Mouse (Mus musculus) cerebellum, adult 11-12 months (tissue): Measurements from ENCODE around the gene Atoh7.

Experiments
- DNase-seq: peaks from one replicate; pipeline ENCODE4 v3.0.0; 2022

Gene Atoh7

DNA sequence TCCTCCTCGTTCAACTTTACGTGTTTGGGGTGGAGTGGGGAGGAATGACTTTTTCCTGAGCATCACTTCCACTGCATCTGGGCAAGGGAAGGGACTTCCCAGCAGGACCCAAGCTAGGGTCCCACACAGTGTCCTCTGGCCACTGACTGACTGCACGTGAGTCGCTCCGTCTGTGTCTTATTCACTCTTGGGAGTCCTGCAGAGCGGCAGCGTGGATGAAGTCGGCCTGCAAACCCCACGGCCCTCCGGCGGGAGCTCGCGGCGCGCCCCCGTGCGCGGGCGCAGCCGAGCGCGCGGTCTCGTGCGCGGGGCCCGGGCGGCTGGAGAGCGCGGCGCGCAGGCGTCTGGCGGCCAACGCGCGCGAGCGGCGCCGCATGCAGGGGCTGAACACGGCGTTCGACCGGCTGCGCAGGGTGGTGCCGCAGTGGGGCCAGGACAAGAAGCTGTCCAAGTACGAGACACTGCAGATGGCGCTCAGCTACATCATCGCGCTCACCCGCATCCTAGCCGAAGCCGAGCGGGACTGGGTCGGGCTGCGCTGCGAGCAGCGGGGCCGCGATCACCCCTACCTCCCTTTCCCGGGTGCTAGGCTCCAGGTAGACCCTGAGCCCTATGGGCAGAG lies 601 bp downstream of the Atoh7 start:
- peak; percentile 93 for DNase-seq

DNA sequence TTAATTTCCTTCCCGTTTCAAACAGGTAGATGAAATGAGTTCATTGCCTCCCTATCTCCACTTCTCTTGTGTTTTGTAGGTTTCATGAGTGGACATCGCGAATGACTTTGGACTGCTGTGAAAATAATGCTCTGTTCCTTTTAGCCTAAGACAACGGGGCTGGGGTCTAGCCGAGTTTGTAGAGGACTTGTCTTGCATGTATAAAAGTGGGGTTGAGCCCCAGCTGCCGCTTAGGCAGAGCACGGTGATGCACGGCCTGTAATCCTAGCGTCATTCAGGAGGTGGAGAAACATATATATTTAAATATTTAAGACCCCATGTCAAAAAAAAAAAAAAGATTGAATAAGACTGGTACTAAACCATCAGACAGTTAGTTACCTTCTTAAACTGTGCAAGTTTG lies 1.2 kb downstream of the Atoh7 start:
- no peak for DNase-seq

DNA sequence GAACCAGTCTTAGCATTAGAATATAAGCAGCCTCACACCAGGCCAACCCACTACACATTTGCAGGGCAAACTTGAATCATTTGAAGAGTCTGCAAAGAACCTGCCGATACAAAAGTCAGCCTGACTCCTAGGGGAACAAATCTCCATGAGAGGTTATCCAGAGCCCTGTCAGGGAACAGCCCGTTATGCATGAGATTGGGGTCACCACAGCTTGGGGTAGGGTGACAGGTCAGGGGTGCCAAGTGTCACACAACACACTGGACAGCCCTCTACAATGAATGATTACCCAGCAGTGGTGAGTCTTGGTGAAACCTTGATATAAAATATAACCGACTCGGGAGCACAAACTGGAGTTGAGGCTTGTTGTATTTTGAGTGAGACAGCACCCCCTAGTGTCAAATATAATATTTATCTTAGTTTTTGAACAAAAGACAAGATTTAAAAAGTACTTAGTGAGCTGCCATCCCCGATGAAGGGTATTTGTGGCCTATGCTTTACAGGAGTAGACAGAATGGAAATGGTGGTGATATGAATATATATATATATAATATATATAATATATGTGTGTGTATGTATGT lies 13.7 kb downstream of the Atoh7 start:
- no peak for DNase-seq

DNA sequence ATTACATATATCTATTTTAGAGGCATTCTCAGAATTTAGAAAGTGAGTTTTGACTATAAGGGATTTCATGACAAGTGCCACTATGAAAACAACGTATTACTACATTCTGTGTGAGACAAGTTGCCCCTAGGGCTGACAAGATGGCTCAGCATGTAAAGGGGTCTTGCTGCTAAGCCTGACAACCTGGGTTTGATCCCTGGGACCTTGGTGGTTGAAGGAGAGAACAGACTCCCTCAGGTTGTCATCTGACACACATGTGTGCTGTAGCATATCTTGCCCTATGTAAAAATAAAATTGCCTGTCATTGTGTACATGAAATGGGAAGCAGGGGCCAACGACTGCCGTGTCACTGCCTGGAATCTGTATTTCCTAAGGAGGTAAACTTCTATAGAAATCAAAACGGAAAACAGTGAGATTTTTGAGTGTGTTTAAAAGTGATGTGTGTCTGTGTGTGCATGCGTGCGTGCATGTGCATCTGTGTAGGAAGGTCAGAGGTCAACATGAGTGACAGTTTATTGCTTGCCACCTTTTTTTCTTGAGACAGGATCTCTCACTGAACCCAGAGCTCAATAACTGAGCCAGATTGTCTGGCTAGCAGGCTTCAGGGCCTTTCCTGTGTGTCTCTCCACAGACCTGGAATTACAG lies 14.4 kb downstream of the Atoh7 start:
- DNase-seq = no peak

DNA sequence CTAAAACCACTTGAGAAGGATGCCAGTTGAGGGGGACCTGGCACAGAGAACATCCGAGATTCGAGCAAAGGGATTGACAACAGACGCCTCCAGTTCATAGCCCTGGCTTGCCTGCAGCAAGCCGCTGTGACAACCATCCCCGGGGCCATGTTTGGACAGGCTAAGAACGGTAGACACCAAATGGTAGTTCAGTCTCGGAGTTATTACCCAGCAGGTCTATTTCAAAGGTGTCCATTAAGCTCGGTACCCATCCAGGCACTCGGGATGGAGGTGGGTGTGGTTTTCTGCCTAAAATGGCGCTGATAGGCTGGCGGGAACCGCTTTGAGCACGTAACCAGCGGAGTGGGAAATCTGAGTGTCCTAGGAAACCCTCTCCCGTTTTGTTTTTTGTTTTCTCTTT lies 16.4 kb downstream of the Atoh7 start:
- DNase-seq = no peak

DNA sequence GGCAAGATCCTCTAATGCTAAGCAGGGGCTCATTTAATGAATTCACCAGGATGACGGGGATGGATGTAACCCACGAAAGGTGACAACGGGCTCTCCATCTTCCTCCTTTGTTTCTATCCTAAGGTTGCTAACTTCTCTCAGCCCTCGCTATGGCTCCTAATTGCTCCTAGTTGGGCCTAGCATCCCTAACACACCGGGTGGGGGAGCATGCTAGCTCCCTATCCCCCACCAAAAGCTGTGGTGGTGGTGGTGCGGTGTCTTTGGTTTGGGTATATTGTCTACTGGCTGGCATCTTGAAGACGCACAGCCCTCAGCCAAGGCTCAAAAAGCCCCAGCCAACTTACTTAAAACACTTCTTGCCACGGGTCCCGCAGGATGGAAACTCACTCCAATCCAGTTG lies 16.9 kb downstream of the Atoh7 start:
- DNase-seq = no peak

DNA sequence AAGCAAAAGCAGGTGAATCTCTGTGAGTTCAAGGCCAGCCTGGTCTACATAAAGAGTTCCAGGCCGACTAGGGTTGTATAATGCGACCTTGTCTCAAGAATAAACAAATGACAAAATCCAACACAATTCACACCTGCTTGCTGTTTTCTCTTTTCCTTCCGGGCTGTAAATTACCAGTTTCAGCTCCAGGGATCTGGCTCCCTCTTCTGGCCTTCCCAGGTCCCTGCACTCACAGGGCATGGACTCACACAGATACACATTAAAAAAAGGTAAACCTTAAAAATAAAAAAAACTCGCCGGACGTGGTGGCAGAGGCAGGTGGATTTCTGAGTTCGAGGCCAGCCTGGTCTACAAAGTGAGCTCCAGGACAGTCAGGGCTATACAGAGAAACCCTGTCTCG lies 18.1 kb downstream of the Atoh7 start:
- no peak for DNase-seq

DNA sequence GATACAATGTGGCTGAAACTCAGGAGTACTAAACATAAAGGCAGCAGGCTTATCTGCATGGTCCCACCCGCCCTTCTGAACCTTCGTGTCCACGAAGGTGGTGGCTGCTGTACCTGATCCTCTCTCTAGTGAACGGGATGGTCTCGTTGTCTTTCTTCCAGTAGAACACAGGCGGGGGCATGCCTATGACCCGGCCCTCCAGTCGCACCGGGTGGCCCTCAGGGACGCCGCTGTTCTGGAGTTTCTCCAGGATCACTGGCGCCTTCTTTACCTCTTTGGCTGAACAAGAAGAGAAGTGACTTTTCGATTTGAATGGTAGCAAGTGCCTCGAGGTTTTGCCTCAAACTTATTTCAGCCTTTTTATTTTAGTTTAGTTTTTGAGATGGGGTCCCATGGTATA lies 20.5 kb downstream of the Atoh7 start:
- DNase-seq = no peak

DNA sequence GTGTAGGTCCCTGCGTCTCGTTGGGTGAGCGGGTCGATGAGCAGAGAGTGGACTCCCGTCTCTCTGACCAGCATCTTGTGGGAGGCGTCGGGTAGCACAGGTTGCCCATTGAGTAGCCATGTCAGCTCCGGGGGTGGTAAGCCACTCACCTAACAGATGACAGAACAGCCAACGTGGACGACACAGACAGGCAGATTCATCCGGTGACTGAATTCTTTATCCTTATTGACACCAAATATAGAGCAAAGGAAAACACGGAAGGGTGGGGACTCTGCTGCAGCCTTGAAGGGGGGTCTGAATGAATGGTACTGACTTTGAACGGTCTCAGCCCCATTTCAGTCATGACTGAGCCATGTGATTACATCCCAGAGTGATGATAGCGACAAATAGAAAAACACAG lies 22.5 kb downstream of the Atoh7 start:
- DNase-seq = no peak

DNA sequence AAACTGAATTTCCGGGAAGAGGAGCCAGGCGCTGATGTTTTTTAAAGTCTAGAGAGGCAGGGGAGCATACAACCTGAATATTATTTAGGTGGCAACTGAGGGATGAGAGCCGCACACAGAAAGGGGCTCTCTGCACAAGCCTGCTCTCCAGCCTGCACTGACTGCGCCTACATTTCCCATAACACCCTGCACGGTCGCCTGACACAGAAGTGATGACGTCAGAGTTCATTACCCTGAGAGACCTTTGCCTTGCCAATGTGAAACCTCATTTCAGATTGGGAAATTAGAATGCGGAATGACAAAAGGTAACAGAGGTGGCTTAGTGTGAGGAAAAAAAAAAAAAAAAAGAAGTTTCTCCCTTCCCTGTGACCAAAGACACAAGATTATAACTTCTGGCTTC lies 23.1 kb downstream of the Atoh7 start:
- no peak for DNase-seq

DNA sequence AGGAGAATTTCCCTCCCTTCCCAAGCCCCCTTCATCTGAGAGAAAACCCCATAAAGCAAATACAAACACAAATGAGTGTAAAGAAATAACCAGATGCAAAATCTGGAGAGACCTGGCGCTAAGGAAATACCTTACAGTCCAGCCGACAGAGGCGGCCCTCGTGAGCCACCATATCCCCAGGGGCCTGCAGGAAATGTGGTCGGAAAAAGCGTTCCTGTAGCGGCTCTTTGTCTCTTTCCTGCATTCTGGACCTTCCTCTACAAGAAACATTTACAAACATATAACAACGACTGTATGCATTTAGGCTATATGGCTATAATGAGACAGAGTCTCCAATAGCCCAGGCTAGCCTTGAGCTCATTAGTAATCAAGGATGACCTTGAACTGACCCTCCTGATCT lies 23.7 kb downstream of the Atoh7 start:
- DNase-seq = no peak

DNA sequence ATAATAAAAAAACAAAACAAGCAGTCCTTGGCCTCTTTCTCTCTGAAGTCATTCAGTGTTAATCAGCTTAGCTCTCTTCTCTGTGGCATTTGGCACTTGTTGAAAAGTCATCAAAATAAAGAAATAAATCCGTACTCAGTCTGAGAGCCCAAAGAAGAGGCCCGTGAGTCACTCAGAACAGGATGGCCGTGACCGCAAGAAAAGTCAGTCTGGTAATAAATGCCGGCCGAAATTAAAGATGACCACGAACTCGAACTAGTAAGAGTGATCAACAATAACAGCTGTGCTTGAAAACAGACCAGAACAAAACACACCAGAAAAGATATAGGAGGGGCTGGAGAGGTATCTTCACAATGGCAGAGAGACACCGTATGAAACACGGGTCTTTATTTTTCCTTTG lies 24.6 kb downstream of the Atoh7 start:
- DNase-seq = no peak

DNA sequence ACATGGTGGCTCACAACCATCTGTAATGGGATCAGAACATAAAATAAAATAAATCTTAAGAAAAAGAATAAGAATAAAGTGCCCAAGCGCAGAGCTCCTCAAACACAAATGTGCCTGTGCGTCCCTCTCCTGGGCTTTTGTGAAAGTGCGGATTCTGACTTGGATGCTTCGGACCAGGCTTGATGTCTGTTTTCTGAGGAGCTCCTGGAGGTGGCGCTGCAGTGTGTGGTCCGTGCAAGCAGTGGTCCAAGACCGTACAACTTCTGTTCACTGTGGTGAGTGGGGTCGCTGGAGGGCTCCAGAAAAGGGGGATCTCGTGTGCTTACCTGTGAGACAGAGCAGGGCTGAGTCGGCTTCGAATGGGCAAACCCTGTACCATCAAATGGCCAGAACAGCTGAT lies 25.9 kb downstream of the Atoh7 start:
- no peak for DNase-seq

DNA sequence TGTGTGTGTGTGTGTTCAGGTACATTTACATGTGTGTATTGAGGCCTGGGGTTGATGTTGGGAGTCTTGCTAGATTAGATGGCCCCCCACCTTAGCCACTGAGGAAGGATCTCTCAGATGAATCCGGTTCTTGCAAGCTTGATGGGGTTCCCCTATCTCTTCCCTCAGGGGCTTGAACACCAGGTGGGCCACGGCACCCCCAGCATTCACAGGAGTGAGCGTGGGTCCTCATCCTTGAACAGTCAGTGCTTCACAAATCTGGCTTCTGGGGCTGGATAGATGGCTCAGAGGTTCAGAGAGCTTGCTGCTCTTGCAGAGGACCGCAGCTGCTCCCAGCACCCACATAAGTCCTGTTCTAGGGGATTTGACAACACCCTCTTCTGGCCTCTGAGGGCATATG lies 26.7 kb downstream of the Atoh7 start:
- no peak for DNase-seq

DNA sequence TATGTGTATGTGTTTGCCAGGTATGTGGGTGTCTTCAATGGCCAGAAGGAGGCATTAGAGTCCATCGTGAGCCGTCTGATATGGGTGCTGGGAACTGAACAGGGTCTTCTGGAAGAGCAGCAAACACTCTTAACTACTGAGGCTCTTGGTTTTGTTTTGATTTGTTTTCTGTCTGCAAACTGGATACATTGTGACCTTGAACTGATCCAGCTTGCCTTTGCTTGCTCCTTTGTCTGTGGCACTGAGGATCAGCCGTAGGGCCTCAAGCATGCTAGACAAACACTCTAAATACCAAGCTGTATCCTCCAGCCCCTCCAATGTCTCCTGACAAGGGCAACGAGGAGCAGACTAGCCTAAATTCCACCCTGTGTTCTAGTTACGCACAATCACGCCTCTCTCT lies 27.7 kb downstream of the Atoh7 start:
- DNase-seq = no peak

DNA sequence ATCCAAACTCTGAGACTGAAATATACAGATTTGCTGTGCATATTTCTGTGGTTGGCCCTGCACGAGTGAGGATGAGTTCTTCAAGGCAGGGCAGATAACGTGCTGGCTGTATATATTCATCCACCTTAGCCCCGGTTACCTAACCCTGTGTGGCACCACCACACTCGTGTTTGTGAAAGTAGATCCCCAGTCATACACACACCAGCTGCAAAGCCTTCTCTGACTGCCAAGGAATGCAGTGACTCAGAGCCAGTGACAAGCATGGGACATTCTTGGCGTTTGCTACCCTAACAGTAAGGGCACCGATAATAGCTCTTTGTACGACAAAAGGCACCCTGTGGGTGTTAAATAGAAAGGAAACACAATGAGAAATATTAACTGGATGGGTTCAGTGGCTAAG lies 28.8 kb downstream of the Atoh7 start:
- no peak for DNase-seq

DNA sequence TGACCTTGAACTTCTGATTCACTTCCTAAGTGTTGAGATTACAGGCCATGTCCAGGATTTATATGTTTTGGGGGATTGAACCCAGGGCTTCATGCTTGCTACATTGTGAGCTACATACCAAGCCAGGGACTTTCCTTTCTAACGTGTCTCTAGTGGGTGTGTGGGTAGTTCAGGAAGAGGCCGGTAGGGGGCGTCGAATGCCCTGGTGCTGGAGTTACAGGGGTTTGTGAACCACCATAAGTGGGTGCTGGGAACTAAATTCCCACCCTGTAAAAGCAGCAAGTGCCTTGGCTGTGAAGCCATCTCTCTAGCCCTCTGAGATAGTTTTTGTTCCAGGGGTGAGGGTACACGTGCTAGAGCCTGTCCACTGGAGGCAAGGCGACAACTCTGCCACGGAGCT lies 31.0 kb downstream of the Atoh7 start:
- DNase-seq = no peak

DNA sequence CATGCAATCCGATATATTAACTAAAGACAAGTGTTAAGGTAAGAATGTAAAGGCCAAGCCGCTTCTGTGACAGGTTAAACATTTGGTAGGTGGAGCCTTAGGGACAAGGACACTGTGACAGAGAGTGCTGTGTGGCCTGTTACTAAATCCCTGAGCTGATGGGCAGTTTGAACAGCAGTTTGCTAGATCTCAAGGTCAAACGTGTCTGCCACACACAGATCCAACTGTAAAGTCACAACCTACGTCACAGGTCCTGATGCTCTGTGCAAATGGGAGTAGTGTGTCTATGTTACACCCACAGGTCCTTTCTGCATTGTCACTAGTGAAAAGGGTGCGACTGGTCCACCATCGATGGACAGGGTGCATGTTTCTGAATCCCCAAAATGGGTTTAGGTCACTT lies 32.9 kb downstream of the Atoh7 start:
- DNase-seq = no peak

DNA sequence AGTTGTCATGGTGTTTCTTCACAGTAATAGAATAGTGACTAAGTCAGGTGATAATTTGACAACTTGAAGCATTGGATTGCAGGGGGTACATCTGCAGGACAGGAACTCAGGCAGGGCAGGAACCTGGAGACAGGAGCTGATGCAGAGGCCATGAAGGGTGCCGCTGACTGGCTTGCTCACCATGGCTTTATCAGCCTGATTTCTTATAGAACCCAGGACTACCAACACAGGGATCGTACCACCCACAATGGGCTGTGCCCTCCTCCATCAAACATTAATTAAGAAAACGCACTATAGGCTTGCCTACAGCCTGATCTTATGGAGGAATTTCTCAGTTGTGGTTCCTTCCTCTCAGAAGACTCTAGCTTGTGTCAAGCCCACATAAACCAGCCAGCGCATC lies 33.9 kb downstream of the Atoh7 start:
- no peak for DNase-seq

DNA sequence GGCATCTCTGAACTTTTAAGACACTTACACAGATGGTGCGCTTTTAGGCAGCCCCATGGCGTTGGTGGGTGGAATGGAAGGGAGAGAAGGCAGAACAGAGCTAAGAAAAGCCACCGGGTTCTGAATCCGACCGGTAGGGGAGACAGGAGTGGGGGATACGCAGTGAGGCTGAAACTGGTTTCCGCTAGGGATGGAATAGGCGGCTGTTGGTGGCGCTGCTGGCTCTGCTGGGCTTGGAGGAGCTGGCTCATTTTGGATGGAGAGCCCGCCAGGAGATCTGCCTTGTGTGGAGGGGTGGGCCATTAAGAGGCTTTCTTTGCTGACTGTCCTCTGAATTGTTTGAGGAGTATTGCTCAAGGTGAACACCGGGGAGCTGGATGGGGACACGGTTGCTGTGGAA lies 36.2 kb downstream of the Atoh7 start:
- no peak for DNase-seq

DNA sequence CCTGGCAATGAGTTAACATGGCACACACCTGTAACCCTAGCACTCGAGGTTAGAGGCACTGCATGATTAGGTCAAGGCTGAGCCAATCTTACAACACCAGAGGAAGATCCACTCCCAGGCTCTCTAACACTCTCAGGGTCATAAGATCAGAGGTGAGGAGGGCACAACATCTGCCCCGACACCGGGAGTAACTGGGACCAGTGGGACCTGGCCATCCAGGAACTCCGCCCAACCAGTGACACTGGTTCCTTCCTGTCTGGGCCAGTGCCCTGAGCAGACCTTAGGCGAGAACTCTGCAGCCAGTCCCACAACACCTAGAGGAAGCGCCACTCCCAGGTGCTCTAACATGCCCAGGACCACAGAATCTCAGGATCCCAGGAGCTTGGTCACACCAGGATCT lies 37.0 kb downstream of the Atoh7 start:
- no peak for DNase-seq

DNA sequence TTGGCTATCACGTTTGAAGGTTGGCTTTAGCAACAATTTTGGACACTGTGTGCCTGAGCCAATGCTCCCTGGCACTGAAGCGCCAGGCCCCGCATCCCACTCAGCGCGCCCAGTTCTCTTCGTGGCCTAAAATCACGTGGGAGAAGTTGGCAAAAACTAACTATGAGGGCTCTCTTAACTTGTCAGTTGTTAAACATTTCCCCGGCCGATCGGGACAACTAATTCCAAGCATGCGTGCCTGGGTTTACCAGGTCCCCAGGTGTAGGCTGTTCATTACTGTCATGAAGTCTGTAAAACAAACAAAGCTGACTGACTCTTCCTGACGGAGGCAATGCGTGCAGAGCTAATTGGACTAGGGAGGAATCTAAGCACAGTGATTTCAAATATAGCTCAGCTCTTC lies 43.2 kb downstream of the Atoh7 start:
- no peak for DNase-seq
